Mouse (Mus musculus) lung, postnatal 0 days (tissue): ENCODE measurements at regions not wholly inside any gene's neighbourhood (a gene's known extent, or its start where the extent isn't known, plus 50 kb on each side); places are given as distances from the start of the nearest gene placed in this dataset.

Experiments
- CTCF ChIP-seq: IDR thresholded peaks from 2 replicates; pipeline ENCODE4 v1.5.1; 2016; ENCODE audit warnings: antibody characterized with exemption, mild to moderate bottlenecking
- EP300 ChIP-seq: IDR thresholded peaks from 2 replicates; pipeline ENCODE4 v1.6.1; 2016; ENCODE audit warnings: antibody characterized with exemption, mild to moderate bottlenecking, control low read depth

- TF ChIP-seq CTCF (peak; percentile 36; the same call in 1 of the 2 replicates), EP300 (no peak)
Measured at GRCm38 (mm10) chr1:190541892-190542291, 369.7 kb downstream of the Rps6kc1 start.
